Mouse (Mus musculus): ENCODE measurements around the gene Rsl1d1. TPM values are rescaled to one million over a fixed set of nuclear protein-coding genes. Genes with fewer than 3 reads are reported as not detected.

The Rsl1d1 gene
- 69.9 and 76.5 TPM in 2 replicates for total RNA-seq (2017)

GRCm38 (mm10) chr16:11202571-11203554 lies at the start of gene Rsl1d1:
Gene Rsl1d1 (minus strand): TSS chr16:11203331.
- ATAC-seq (ENCODE audit: extremely low read depth, insufficient number of reproducible peaks, low FRiP score, poor library complexity, severe bottlenecking): peak; percentile 99

DNA sequence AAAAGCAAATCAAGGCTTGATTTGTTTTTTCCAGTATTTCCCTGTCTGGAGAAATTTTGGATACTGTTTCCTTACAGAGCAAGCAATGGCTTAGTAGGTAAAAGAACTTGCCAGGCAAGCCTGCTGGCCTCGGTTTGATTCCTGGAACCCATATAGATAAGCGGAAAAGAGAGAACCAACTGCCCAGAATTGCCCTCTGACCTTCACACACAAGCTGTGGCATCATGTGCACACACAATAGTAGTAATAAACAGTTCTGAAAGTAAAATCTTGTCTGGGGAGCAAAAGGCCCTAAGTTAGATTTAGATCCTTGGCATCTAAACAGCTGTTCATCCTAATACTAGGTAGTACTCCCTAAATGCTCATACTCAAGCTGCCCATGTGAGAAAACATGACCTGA lies 44.7 kb upstream of the Rsl1d1 start:
- ATAC-seq (ENCODE audit: extremely low read depth, insufficient number of reproducible peaks, low FRiP score, poor library complexity, severe bottlenecking): no peak

GRCm38 (mm10) chr16:11245767-11246166 lies 42.6 kb upstream of the Rsl1d1 start:
- ATAC-seq (ENCODE audit: extremely low read depth, insufficient number of reproducible peaks, low FRiP score, poor library complexity, severe bottlenecking): no peak

- ATAC-seq (ENCODE audit: extremely low read depth, insufficient number of reproducible peaks, low FRiP score, poor library complexity, severe bottlenecking): no peak
Measured at GRCm38 (mm10) chr16:11242401-11242800, 39.3 kb upstream of the Rsl1d1 start.

DNA sequence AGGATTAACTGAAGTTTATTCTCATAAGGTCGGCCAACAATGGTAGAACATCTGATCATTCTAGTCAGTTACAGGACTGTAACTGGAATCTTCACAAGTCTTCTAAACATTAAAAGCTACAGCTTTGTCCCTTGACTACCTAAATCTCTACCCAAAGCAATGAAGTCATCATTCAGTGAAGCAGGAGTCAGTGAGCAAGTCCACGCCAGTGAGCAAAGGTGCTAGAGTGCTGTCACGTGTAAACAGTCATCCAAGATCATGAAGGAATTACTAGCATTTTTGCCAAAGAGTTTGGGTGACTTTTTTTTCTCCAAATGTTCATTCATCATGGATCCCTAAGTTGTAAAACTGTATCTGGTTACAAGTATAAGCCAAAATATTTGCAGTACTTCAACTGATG lies 14.7 kb upstream of the Rsl1d1 start:
- no peak for ATAC-seq (ENCODE audit: extremely low read depth, insufficient number of reproducible peaks, low FRiP score, poor library complexity, severe bottlenecking)

DNA sequence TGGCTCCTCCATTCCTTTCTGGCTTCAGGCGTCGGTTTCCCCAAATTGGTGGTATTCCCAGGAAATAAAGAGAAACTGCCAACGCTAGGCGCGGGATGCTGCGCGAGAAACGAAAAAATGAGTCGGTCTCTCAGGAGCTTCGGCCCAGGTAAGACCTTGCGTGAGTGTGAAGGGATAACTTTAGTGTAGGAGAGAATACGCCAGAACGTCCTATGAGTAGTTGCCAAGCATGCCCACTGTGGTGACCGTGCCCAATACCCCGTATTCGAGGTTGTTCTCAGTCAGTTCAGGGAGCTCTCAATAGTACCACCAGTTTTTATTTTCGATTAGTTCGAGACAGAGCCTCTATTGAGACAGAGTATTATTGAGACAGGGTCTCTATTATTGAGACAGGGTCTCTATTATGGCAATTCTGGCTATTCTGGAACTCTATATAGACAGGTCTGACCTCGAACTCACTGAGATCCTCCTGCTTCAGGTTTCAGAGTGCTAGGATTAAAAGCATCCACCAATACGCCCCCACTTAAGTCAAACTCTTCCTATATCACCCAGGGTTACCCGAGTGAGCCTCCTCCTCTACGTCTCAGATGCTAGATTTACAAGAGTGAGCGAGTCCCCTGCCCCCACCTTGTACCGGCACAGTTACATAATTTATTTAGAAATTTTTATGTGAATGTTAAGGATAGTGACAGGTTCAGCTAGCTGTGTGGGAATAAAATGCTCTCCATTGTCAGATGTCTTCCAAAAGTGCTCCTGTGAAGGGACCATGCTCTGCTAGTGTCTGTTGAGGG lies 664 bp upstream of the Rsl1d1 start:
- no peak for ATAC-seq (ENCODE audit: extremely low read depth, insufficient number of reproducible peaks, low FRiP score, poor library complexity, severe bottlenecking)

DNA sequence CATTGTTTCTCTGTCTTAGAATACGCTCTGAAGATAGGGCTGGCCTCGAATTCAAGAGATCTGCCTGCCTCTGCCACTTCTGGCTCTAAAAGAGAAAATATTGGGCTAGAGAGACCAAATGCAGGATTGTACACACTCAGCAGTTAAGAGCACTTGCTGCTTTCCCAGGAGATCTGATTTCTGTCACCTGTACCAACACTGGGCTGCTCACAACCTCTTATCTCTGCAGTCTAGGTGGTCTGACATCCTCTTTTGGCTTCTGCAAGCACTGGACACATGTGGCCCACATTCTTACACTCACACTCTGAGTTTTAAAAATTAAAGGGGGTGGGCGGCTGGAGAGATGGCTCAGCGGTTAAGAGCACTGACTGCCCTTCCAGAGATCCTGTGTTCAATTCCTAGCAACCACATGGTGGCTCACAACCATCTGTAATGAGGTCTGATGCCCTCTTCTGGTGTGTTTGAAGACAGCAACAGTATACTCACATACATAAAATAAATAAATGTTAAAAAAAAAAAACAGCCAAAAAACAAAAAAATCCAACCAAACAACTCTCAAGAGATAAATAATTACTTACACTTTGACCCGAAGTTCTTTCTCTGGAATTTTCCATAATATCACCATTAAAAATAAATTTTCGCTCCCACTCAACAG lies 1.3 kb downstream of the Rsl1d1 start:
- ATAC-seq (ENCODE audit: extremely low read depth, insufficient number of reproducible peaks, low FRiP score, poor library complexity, severe bottlenecking): no peak

GRCm38 (mm10) chr16:11200247-11200646 lies 2.9 kb downstream of the Rsl1d1 start:
- no peak for ATAC-seq (ENCODE audit: extremely low read depth, insufficient number of reproducible peaks, low FRiP score, poor library complexity, severe bottlenecking)

DNA sequence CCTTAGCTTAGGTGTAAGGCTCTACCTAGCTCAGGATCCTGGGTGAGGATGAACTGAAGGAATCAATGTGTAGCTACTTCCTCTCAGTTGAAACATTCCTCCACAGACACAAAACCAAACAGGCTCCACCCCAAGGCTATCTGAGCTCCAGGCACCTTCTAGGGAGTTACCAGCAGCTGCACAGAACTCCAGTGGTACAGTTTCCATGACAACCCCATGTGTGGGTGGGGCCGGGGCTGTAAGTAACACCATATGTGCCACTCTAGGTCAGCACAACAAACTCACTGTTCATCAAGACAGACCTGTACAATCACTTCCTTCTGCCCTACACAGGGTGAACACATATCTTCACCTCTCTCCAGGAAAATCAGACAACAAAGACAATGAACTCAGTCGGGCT lies 4.7 kb downstream of the Rsl1d1 start:
- ATAC-seq (ENCODE audit: extremely low read depth, insufficient number of reproducible peaks, low FRiP score, poor library complexity, severe bottlenecking): no peak

DNA sequence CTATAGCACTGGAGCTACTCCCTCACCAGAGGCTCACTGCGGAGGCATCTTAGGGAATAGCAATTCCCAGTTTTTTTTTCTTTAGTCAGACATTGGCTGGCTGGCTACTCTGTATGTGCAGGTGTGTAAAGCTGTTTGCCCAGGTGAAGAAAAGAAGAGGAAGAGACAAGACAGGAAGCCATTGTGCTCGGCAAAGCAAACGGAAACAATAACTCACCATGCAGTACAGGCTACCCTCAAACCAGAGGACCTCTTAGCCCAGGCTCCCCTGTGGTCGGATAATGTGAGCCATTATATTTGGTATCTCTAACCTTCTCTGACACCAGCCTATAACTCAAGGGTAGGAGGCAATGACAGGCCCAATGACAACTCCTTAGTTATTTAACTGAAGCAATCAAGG lies 6.1 kb downstream of the Rsl1d1 start:
- no peak for ATAC-seq (ENCODE audit: extremely low read depth, insufficient number of reproducible peaks, low FRiP score, poor library complexity, severe bottlenecking)

- no peak for ATAC-seq (ENCODE audit: extremely low read depth, insufficient number of reproducible peaks, low FRiP score, poor library complexity, severe bottlenecking)
Measured at GRCm38 (mm10) chr16:11193231-11193630, 9.9 kb downstream of the Rsl1d1 start.

GRCm38 (mm10) chr16:11190150-11190549 lies 13.0 kb downstream of the Rsl1d1 start:
- ATAC-seq (ENCODE audit: extremely low read depth, insufficient number of reproducible peaks, low FRiP score, poor library complexity, severe bottlenecking): no peak

GRCm38 (mm10) chr16:11177404-11177803 lies 25.7 kb downstream of the Rsl1d1 start:
- ATAC-seq (ENCODE audit: extremely low read depth, insufficient number of reproducible peaks, low FRiP score, poor library complexity, severe bottlenecking): no peak

GRCm38 (mm10) chr16:11176884-11177244 lies 26.3 kb downstream of the Rsl1d1 start:
- ATAC-seq (ENCODE audit: extremely low read depth, insufficient number of reproducible peaks, low FRiP score, poor library complexity, severe bottlenecking): no peak

DNA sequence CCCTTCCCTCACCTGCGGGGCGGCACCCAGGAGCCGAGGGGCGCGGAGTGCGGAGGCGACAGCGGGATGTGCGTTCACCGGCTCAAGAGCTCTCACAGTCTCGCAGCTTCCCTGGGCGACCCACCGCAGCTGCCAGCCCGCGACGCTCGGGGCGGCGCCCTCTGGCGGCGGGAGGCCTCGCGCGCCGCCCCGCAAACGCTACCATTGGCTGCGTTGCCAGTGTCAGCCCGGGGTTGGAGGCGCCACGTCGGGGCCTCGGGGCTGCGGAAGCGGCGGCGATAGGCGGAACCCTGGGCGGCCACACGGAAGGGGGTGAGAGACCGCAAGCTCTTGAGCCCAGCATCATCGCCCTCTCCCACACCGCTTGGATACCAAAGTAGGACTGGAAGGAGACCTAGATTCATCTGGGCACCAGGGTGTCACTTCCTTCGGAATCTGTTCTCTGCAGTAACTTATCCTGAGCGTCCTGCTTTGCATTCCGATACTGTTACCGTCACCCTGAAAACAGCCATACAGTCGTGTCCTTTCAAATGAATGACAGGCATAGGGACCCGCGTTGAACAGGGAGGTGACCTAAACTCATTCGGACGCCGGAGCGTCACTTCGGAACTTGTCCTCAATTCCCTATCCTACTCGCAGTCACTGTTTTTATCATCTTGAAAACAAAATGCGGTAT lies 26.8 kb downstream of the Rsl1d1 start, which contains the start of gene Zc3h7a:
TSS of gene Zc3h7a (minus strand) at position 186 of the 676 bp plus-strand sequence.
- peak; percentile 85 for ATAC-seq (ENCODE audit: extremely low read depth, insufficient number of reproducible peaks, low FRiP score, poor library complexity, severe bottlenecking)

GRCm38 (mm10) chr16:11175489-11176207 lies 27.5 kb downstream of the Rsl1d1 start:
- ATAC-seq (ENCODE audit: extremely low read depth, insufficient number of reproducible peaks, low FRiP score, poor library complexity, severe bottlenecking): no peak

DNA sequence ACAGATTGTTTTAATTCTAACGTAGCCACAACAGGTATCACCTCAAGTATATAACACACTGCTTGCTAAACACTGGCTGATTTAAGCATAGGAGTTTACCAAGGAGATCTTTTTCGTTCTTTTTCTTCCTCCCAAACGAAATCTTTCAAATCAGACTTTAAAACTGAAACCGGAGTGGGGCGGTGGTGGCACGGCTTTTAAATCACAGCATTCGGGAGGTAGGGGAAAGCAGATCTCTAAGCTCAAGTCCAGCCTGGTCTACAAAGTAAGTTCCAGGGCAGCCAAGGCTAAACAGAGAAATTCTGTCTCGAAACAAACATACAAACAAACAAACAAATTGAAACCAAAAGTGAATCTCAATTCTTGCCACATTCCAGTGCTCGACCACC lies 28.0 kb downstream of the Rsl1d1 start:
- no peak for ATAC-seq (ENCODE audit: extremely low read depth, insufficient number of reproducible peaks, low FRiP score, poor library complexity, severe bottlenecking)

GRCm38 (mm10) chr16:11174671-11175081 lies 28.5 kb downstream of the Rsl1d1 start:
- ATAC-seq (ENCODE audit: extremely low read depth, insufficient number of reproducible peaks, low FRiP score, poor library complexity, severe bottlenecking): peak; percentile 48
